Mouse (Mus musculus): ENCODE measurements around the gene Trim11.
"Not testable (repeated sequence)": the region's sequence is repeated elsewhere in the genome, so short reads cannot be mapped to it uniquely, and the experiment has no call there.

DNA sequence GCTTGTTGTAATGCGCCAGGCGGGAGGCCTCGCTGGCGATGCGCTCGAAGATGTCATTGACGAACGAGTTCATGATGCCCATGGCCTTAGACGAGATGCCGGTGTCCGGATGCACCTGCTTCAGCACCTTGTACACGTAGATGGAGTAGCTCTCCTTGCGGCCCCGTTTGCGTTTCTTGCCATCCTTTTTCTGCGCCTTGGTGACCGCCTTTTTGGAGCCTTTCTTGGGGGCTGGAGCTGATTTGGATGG is 23.8 kb upstream of the Trim11 start:
- TF ChIP-seq POLR2A (IDR thresholded peaks at IDR 0.05; ENCODE audit: extremely low read depth, insufficient read depth, low read length); CTCF (IDR thresholded peaks at IDR 0.05; ENCODE audit: low read depth, low read length): not testable (repeated sequence)

Data from liver, adult 2 months (tissue).